Mouse (Mus musculus) olfactory bulb, adult 2 months (tissue): Measurements from ENCODE around the gene Slco3a1. TPM values are rescaled to one million over a fixed set of nuclear protein-coding genes. Genes with fewer than 3 reads are reported as not detected.

Experiments used
- H3K27ac ChIP-seq: fragments of 200-500 bp; 2 replicates; pipeline ENCODE4 v1.5.1; 2012; ENCODE audit warnings: low read depth, low read length; ENCODE audit not compliant: insufficient read depth
- H3K4me1 ChIP-seq: fragments of 200-500 bp; 2 replicates; pipeline ENCODE4 v1.6.1; 2012; ENCODE audit warnings: low read length; ENCODE audit not compliant: control insufficient read depth, insufficient read depth
- H3K4me3 ChIP-seq: fragments of 200-500 bp; 2 replicates; pipeline ENCODE4 v1.5.1; 2012; ENCODE audit warnings: mild to moderate bottlenecking, low read depth, low read length, moderate library complexity; ENCODE audit not compliant: insufficient read depth
- CTCF ChIP-seq: fragments of 200-500 bp; IDR thresholded peaks from 2 replicates; pipeline ENCODE4 v1.5.1; 2012; ENCODE audit warnings: low read depth, mild to moderate bottlenecking, low read length, moderate library complexity; ENCODE audit not compliant: insufficient read depth
- POLR2A ChIP-seq: fragments of 200-500 bp; IDR thresholded peaks from 2 replicates; pipeline ENCODE4 v1.6.1; 2012; ENCODE audit warnings: mild to moderate bottlenecking, low read depth, low read length, moderate library complexity; ENCODE audit not compliant: insufficient read depth
- WGBS: fragments of 180-500 bp; shearing (Covaris S2); methylation state at CpG from one replicate; pipeline ENCODE4 v1.1.7; 2018; 5-methylcytosine and 5-hydroxymethylcytosine counted together
- polyA plus RNA-seq: library from polyadenylated mRNA; stranded (reverse); fragments of >200 nt; gene quantifications from 2 replicates; pipeline ENCODE4 v1.2.4, GENCODE M21; 2012; ENCODE audit warnings: low replicate concordance; ENCODE audit not compliant: missing spikeins, insufficient read depth, insufficient read length

The Slco3a1 gene
- polyA plus RNA-seq, 1 experiment: not detected

GRCm38 (mm10) chr7:74256291-74256690, 298.3 kb downstream of the Slco3a1 start:
- no peak overlapping the region for H3K4me3 ChIP-seq
- 94% methylated on average over 3 of the region's 3 CpGs for WGBS
- no peak for TF ChIP-seq CTCF
- no peak overlapping the region for H3K27ac ChIP-seq
- no peaks in the 10 kb centered on the region for H3K4me1 ChIP-seq

- Histone ChIP-seq H3K4me1 (no peaks in the 10 kb centered on the region), H3K4me3 (no peak overlapping the region), H3K27ac (no peak overlapping the region)
- 85% methylated on average over 2 of the region's 2 CpGs for WGBS
- TF ChIP-seq CTCF: no peak
- no peak for TF ChIP-seq POLR2A
Measured at GRCm38 (mm10) chr7:74252066-74252465, 302.5 kb downstream of the Slco3a1 start.

DNA sequence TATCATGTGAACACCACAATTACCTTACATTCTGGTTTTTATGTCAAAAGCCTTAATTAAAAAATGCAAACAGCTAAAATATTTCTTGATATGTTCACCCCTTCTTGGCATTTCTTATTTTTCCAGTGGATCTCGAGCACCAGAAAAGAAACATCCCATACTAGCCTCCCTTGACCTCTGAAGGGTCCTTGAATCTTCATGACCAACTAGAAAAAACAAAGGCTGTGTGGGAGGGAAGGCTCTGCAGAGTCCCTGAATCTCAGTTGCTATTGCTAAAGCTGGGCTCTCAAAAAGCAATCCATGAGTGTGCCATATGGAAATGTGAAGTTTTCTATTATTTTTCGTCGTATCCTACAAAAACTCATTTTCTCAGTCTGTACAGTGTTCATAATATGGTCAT, 313.3 kb downstream of the Slco3a1 start:
- H3K27ac ChIP-seq: no peak overlapping the region
- no peak overlapping the region for H3K4me3 ChIP-seq
- H3K4me1 ChIP-seq: peaks cover 7% of the 10 kb centered on the region; the same call in 1 of the 2 replicates
- 49% methylated on average over 3 of the region's 3 CpGs for WGBS
- no peak for TF ChIP-seq CTCF
- no peak for TF ChIP-seq POLR2A

GRCm38 (mm10) chr7:74240459-74241172, 314.0 kb downstream of the Slco3a1 start:
- Histone ChIP-seq H3K4me1 (peaks cover 7% of the 10 kb centered on the region; the same call in 1 of the 2 replicates), H3K4me3 (no peak overlapping the region), H3K27ac (no peak overlapping the region)
- no peak for TF ChIP-seq CTCF
- no peak for TF ChIP-seq POLR2A
- 21% methylated on average over 4 of the region's 4 CpGs for WGBS
